Mouse (Mus musculus) hindbrain, embryonic 11.5 days (tissue): ENCODE results near the gene Homez. TPM values are rescaled to one million over a fixed set of nuclear protein-coding genes. Genes with fewer than 3 reads are reported as not detected.

ENCODE experiments used
- ATAC-seq: fragments of 200-750 bp; cut with Nextera tagmentation; 2 replicates; pipeline ENCODE4 v1.8.0; 2017; ENCODE audit warnings: mild to moderate bottlenecking, moderate TSS enrichment, moderate library complexity; ENCODE audit not compliant: low FRiP score
- DNase-seq: peaks from one replicate; pipeline ENCODE4 v3.0.0-alpha.2; 2015; ENCODE audit warnings: low spot score
- H3K27ac ChIP-seq: fragments of 300-500 bp; sonication (generic); 2 replicates; pipeline ENCODE4 v1.5.1; 2014; ENCODE audit warnings: mild to moderate bottlenecking, low read depth, low read length
- H3K27me3 ChIP-seq: fragments of 300-500 bp; sonication (generic); 2 replicates; pipeline ENCODE4 v1.6.1; 2014; ENCODE audit warnings: mild to moderate bottlenecking, low read length, moderate library complexity, mixed read lengths; ENCODE audit not compliant: control insufficient read depth, insufficient read depth
- H3K36me3 ChIP-seq: fragments of 300-500 bp; sonication (generic); 2 replicates; pipeline ENCODE4 v1.6.1; 2014; ENCODE audit warnings: mild to moderate bottlenecking, low read length, moderate library complexity, mixed read lengths; ENCODE audit not compliant: control insufficient read depth, insufficient read depth
- H3K4me1 ChIP-seq: fragments of 300-500 bp; sonication (generic); replicated peaks from 2 replicates; pipeline ENCODE4 v1.6.1; 2014; ENCODE audit warnings: low read length, mixed read lengths; ENCODE audit not compliant: control insufficient read depth, insufficient read depth
- H3K4me2 ChIP-seq: fragments of 300-500 bp; sonication (generic); replicated peaks from 2 replicates; pipeline ENCODE4 v1.6.1; 2014; ENCODE audit warnings: mild to moderate bottlenecking, low read depth, low read length
- H3K4me3 ChIP-seq: fragments of 300-500 bp; sonication (generic); 2 replicates; pipeline ENCODE4 v1.5.1; 2014; ENCODE audit warnings: low read depth, low read length
- H3K9ac ChIP-seq: fragments of 300-500 bp; sonication (generic); 2 replicates; pipeline ENCODE4 v1.6.1; 2014; ENCODE audit warnings: low read depth, low read length
- H3K9me3 ChIP-seq: fragments of 300-500 bp; sonication (generic); 2 replicates; pipeline ENCODE4 v1.6.1; 2016; ENCODE audit warnings: low read length; ENCODE audit not compliant: control insufficient read depth
- WGBS: fragments of 180-500 bp; shearing (Covaris S2); extraction: QIAGEN DNeasy Blood & Tissue Kit; methylation state at CpG from one replicate; pipeline ENCODE4 v1.1.7; 2014; 5-methylcytosine and 5-hydroxymethylcytosine counted together
- polyA plus RNA-seq: library from polyadenylated mRNA; unstranded; fragments of >200 nt; fragmentation: Nextera tagmentation; extraction: Ambion mirVana; gene quantifications from 2 replicates; pipeline ENCODE4 v1.2.1, GENCODE M21; 2014

Homez gene
- polyA plus RNA-seq, 1 experiment from 2014 or later: 11.0 TPM

GRCm38 (mm10) chr14:54897445-54897844, 26.7 kb upstream of the Homez start:
- H3K27me3 ChIP-seq: no peaks in the 10 kb centered on the region
- H3K9ac ChIP-seq: no peak overlapping the region
- no peaks in the 10 kb centered on the region; the same call in 1 of the 2 replicates for H3K4me1 ChIP-seq
- no peak for ATAC-seq
- no peak overlapping the region for H3K27ac ChIP-seq
- WGBS: 72% methylated on average over 2 of the region's 2 CpGs
- H3K4me2 ChIP-seq: no peak overlapping the region
- 0 out of 2 replicates have a peak, but pooled peaks cover 3% of the 10 kb centered on the region for H3K36me3 ChIP-seq
- H3K9me3 ChIP-seq: no peaks in the 10 kb centered on the region
- H3K4me3 ChIP-seq: no peak overlapping the region
- no peak for DNase-seq

GRCm38 (mm10) chr14:54894296-54895151, 23.8 kb upstream of the Homez start:
- peak; percentile 66 for DNase-seq
- Histone ChIP-seq H3K4me2 (peak overlapping the region; percentile 69), H3K4me1 (no peaks in the 10 kb centered on the region; the same call in 1 of the 2 replicates), H3K9ac (peak overlapping the region; percentile 99), H3K36me3 (0 out of 2 replicates have a peak, but pooled peaks cover 3% of the 10 kb centered on the region), H3K27me3 (no peaks in the 10 kb centered on the region), H3K27ac (peak overlapping the region; percentile 95), H3K9me3 (no peaks in the 10 kb centered on the region), H3K4me3 (peak overlapping the region; percentile 98)
- ATAC-seq: peak; percentile 69
- under 1% methylated on average over 39 of the region's 54 CpGs for WGBS

DNA sequence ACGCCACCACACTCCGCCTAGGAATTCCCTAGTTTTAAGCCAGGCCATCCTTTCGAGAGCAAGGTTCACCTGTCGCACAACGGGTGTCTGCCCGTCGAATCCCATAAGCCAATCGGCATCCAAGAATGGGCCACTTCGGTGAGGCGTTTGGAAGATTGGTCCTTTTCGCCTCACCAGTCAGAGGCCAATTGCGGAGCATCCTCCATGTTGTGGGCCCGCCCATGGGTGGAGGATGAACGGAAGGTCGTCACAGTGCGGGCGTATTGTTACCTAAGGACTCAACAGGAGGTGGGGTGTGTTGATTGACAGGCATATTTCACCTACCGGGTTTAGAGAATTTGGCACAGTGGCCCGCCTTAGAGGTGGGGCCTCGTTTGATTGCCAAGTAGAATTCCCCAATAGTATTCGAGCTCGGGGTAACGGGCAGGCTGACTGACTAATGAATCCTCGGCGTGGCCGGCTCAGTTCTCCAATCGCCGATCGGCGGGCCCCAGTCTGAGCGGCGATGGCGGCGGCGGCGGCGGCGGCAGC, 23.0 kb upstream of the Homez start:
- H3K4me1 ChIP-seq: no peaks in the 10 kb centered on the region; the same call in 1 of the 2 replicates
- peak overlapping the region; percentile 95 for H3K27ac ChIP-seq
- no peaks in the 10 kb centered on the region for H3K27me3 ChIP-seq
- peak overlapping the region; percentile 98 for H3K4me3 ChIP-seq
- H3K36me3 ChIP-seq: 0 out of 2 replicates have a peak, but pooled peaks cover 3% of the 10 kb centered on the region
- no peaks in the 10 kb centered on the region for H3K9me3 ChIP-seq
- ATAC-seq: peak; percentile 99
- under 1% methylated on average over 38 of the region's 38 CpGs for WGBS
- peak overlapping the region; percentile 35 for H3K4me2 ChIP-seq
- peak overlapping the region; percentile 99 for H3K9ac ChIP-seq
- DNase-seq: peak; percentile 96

DNA sequence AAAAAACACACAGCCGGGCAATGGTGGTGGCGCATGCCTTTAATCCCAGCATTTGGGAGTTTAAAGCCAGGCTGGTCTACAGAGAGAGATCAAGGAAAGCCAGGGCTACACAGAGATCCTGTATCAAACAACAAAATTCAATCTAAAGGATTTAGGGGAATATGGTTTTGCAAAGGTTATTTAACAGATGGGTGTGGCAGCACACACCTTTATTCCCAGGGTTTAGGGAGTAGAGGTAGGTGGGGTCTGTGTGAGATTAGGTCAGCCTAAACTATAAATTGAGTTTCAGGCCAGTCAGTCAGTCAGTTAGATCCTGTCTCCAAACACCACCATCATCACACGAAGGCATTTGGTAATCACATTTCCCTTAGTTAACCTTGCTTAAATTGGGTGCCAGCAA, 21.4 kb upstream of the Homez start, which contains the start of gene Pabpn1:
Gene Pabpn1, plus strand, starts transcription at position 301 of the 400 bp plus-strand sequence.
- peak within 1 kb of the TSS; percentile 20; the same call in 1 of the 2 replicates for H3K9ac ChIP-seq

DNA sequence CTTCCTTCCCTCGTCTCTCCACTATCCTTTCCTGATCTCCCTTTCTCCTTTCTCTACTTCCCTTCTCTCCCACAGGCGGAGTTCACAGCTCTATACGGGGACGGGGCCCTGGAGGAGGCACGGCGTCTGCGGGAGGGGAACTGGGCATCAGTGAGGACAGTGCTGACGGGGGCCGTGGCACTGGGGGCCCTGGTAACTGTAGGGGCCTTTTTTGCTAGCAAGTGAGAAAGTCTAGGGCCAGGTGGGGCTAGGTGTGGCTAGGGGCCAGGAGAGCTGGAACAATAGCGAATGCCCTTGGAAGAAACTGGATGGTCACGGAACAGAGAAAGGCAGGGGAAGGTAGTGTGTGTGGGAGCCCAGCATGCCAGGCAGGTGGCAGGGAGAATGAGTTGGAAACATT, 14.5 kb upstream of the Homez start:
- Histone ChIP-seq H3K4me2 (no peak overlapping the region), H3K9me3 (no peaks in the 10 kb centered on the region), H3K27me3 (no peaks in the 10 kb centered on the region), H3K4me1 (0 out of 2 replicates have a peak, but pooled peaks cover 4% of the 10 kb centered on the region), H3K9ac (no peak overlapping the region), H3K36me3 (no peaks in the 10 kb centered on the region), H3K27ac (no peak overlapping the region), H3K4me3 (no peak overlapping the region)
- 95% methylated on average over 11 of the region's 11 CpGs for WGBS
- DNase-seq (no peak), ATAC-seq (no peak)

More for the DNA sequence above, 21.4 kb upstream of the Homez start, which contains the start of gene Pabpn1:
- H3K4me2 ChIP-seq: peak within 1 kb of the TSS; percentile 35
- 95% methylated on average over 3 of the region's 3 CpGs for WGBS
- H3K4me3 ChIP-seq: peak within 1 kb of the TSS; percentile 98
- no peaks in the 10 kb centered on the region; the same call in 1 of the 2 replicates for H3K4me1 ChIP-seq
- no peaks in the 10 kb centered on the region for H3K27me3 ChIP-seq
- no peak for ATAC-seq
- no peak for DNase-seq
- H3K27ac ChIP-seq: peak within 1 kb of the TSS; percentile 43
- no peaks in the 10 kb centered on the region for H3K36me3 ChIP-seq
- H3K9me3 ChIP-seq: no peaks in the 10 kb centered on the region

GRCm38 (mm10) chr14:54884022-54884712, 13.4 kb upstream of the Homez start:
- Histone ChIP-seq H3K27me3 (no peaks in the 10 kb centered on the region), H3K9ac (peak overlapping the region; percentile 74), H3K9me3 (no peaks in the 10 kb centered on the region), H3K4me2 (peak overlapping the region; percentile 59), H3K4me1 (0 out of 2 replicates have a peak, but pooled peaks cover 4% of the 10 kb centered on the region), H3K4me3 (peak overlapping the region; percentile 58), H3K36me3 (no peaks in the 10 kb centered on the region), H3K27ac (peak overlapping the region; percentile 89)
- WGBS: 27% methylated on average over 21 of the region's 21 CpGs
- ATAC-seq: peak; percentile 23
- no peak for DNase-seq

DNA sequence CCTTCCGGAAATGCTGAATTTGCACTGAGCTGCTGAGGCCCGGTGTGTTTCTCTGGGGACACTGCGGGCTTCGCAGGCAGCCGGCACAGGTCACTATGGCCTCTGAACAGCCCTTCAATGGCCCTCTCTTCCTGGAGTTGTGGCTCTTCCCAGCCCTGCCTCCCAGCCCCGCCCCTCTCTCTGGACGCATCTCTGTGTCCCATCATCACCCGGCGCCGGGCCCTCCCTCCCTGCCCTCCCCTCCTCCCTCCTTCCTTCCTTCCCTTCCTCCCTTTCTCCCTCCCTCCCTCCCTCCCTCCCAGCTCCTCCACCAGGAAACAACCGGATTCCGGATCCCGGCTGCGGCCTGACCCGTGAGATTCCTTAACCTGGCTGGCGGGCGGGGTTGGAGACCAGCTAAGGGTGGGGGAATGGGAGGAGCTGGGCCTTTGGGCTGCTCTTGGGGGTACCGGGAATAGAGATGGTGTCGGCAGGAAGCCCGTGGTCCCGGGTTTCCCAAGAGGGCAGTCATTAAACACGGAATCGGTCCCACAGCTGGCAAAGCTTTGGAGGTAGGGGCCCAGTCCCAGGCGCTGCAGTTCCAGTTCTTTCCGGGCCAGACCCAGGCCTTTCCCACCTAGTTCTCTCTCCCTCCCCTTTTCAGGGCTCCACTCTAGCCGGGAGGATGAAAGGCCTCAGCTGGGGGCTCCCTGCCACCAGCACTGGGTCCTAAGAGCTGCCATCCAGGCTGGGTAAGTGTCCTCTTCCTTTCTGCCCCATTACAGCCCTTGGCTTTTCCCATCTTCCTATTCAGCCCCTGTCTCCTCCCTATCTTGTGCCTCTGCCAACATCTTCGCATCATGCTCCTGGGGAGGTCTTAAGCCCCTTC, 12.6 kb upstream of the Homez start, which contains the start of the genes Bcl2l2 and Gm20521:
Gene Bcl2l2, plus strand, starts transcription at position 224 of the 868 bp plus-strand sequence.
Gene Gm20521, plus strand, starts transcription at position 288 of the 868 bp plus-strand sequence.
- Histone ChIP-seq H3K9me3 (no peaks in the 10 kb centered on the region), H3K9ac (peak within 1 kb of the TSS; percentile 74), H3K4me3 (peak within 1 kb of the TSS; percentile 58), H3K4me2 (peak within 1 kb of the TSS; percentile 59), H3K4me1 (0 out of 2 replicates have a peak, but pooled peaks cover 4% of the 10 kb centered on the region), H3K36me3 (no peaks in the 10 kb centered on the region), H3K27me3 (no peaks in the 10 kb centered on the region), H3K27ac (peak within 1 kb of the TSS; percentile 89)
- under 1% methylated on average over 26 of the region's 27 CpGs for WGBS
- DNase-seq (peak; percentile 91), ATAC-seq (peak; percentile 91)
